Mouse (Mus musculus) ovary, postnatal 10 days (tissue): ENCODE measurements around the gene Nt5c3b.
A peak's percentile ranks its signal among the peaks of the same experiment; 100 is the strongest.

Source experiments
- DNase-seq: peaks from one replicate; pipeline ENCODE4 v3.0.0; 2022; ENCODE audit warnings: low spot score

The Nt5c3b gene

GRCm38 (mm10) chr11:100426820-100427219, 14.8 kb downstream of the Nt5c3b start:
- no peak for DNase-seq

GRCm38 (mm10) chr11:100425851-100426250, 15.8 kb downstream of the Nt5c3b start:
- peak; percentile 52 for DNase-seq

- no peak for DNase-seq
These were observed 17.8 kb downstream of the Nt5c3b start for GRCm38 (mm10) chr11:100423836-100424235.

GRCm38 (mm10) chr11:100421537-100421936, 20.1 kb downstream of the Nt5c3b start:
- no peak for DNase-seq

GRCm38 (mm10) chr11:100414914-100415822, 26.4 kb downstream of the Nt5c3b start, which contains the start of gene Fkbp10:
Fkbp10 (plus strand) TSS chr11:100415697.
- peak; percentile 69 for DNase-seq

GRCm38 (mm10) chr11:100414021-100414913, 27.3 kb downstream of the Nt5c3b start, which contains the start of gene P3h4:
P3h4 (minus strand) TSS chr11:100414836.
- peak; percentile 81 for DNase-seq

- no peak for DNase-seq
These were observed 28.1 kb downstream of the Nt5c3b start for GRCm38 (mm10) chr11:100413541-100413940.

GRCm38 (mm10) chr11:100411736-100412135, 29.9 kb downstream of the Nt5c3b start:
- DNase-seq: no peak

GRCm38 (mm10) chr11:100409686-100410085, 31.9 kb downstream of the Nt5c3b start:
- no peak for DNase-seq

GRCm38 (mm10) chr11:100408835-100409462, 32.7 kb downstream of the Nt5c3b start:
- no peak for DNase-seq

- no peak for DNase-seq
These were observed 33.4 kb downstream of the Nt5c3b start for GRCm38 (mm10) chr11:100408076-100408834.

GRCm38 (mm10) chr11:100406995-100407705, 34.5 kb downstream of the Nt5c3b start:
- no peak for DNase-seq

- no peak for DNase-seq
These were observed 35.3 kb downstream of the Nt5c3b start for GRCm38 (mm10) chr11:100406273-100406672.

- no peak for DNase-seq
These were observed 37.0 kb downstream of the Nt5c3b start for GRCm38 (mm10) chr11:100404456-100405074.

- no peak for DNase-seq
These were observed 38.0 kb downstream of the Nt5c3b start for GRCm38 (mm10) chr11:100403445-100404134.

GRCm38 (mm10) chr11:100402682-100403081, 38.9 kb downstream of the Nt5c3b start:
- DNase-seq: no peak

- no peak for DNase-seq
These were observed 39.4 kb downstream of the Nt5c3b start for GRCm38 (mm10) chr11:100402240-100402639.

GRCm38 (mm10) chr11:100400842-100401241, 40.8 kb downstream of the Nt5c3b start:
- no peak for DNase-seq

- DNase-seq: no peak
These were observed 41.7 kb downstream of the Nt5c3b start for GRCm38 (mm10) chr11:100399727-100400538.
